Mouse (Mus musculus) bone marrow macrophage, adult 2 months (primary cell): ENCODE measurements around the gene Fam20c. TPM values are rescaled to one million over a fixed set of nuclear protein-coding genes. Genes with fewer than 3 reads are reported as not detected.

Experiments used
- H3K27ac ChIP-seq: 2 replicates; pipeline ENCODE4 v1.5.1; 2012; ENCODE audit warnings: low read depth, low read length; ENCODE audit not compliant: insufficient read depth
- H3K4me1 ChIP-seq: 2 replicates; pipeline ENCODE4 v1.6.1; 2012; ENCODE audit warnings: low read length; ENCODE audit not compliant: control insufficient read depth, insufficient read depth
- H3K4me3 ChIP-seq: 2 replicates; pipeline ENCODE4 v1.5.1; 2012; ENCODE audit warnings: mild to moderate bottlenecking, low read length, moderate library complexity; ENCODE audit not compliant: insufficient read depth
- CTCF ChIP-seq: IDR thresholded peaks from 2 replicates; pipeline ENCODE4 v1.5.1; 2012; ENCODE audit warnings: low read depth, mild to moderate bottlenecking, low read length, moderate library complexity
- POLR2A ChIP-seq: IDR thresholded peaks from 2 replicates; pipeline ENCODE4 v1.6.1; 2012; ENCODE audit warnings: mild to moderate bottlenecking, low read depth, low read length, borderline replicate concordance
- polyA plus RNA-seq: library from polyadenylated mRNA; stranded (reverse); fragments of >200 nt; gene quantifications from 2 replicates; pipeline ENCODE4 v1.2.4, GENCODE M21; 2012; ENCODE audit not compliant: missing spikeins, insufficient read depth, insufficient read length

Gene Fam20c
- polyA plus RNA-seq, 1 experiment: 36.5 TPM

GRCm38 (mm10) chr5:138776346-138776745, 22.0 kb downstream of the Fam20c start:
- H3K27ac ChIP-seq: peak overlapping the region; percentile 84
- TF ChIP-seq CTCF: no peak
- H3K4me3 ChIP-seq: no peak overlapping the region
- peaks cover 59% of the 10 kb centered on the region for H3K4me1 ChIP-seq

- Histone ChIP-seq H3K4me3 (no peak overlapping the region), H3K27ac (no peak overlapping the region), H3K4me1 (peaks cover 52% of the 10 kb centered on the region)
- TF ChIP-seq CTCF (no peak), POLR2A (no peak)
Observed at GRCm38 (mm10) chr5:138778731-138779463, 24.6 kb downstream of the Fam20c start.

GRCm38 (mm10) chr5:138779655-138780054, 25.3 kb downstream of the Fam20c start:
- no peak for TF ChIP-seq POLR2A
- no peak for TF ChIP-seq CTCF
- Histone ChIP-seq H3K4me3 (no peak overlapping the region), H3K27ac (no peak overlapping the region), H3K4me1 (peaks cover 44% of the 10 kb centered on the region)

GRCm38 (mm10) chr5:138782697-138783096, 28.4 kb downstream of the Fam20c start:
- Histone ChIP-seq H3K4me3 (no peak overlapping the region), H3K27ac (no peak overlapping the region), H3K4me1 (peaks cover 14% of the 10 kb centered on the region)
- TF ChIP-seq CTCF: no peak
- no peak for TF ChIP-seq POLR2A

GRCm38 (mm10) chr5:138783181-138783580, 28.9 kb downstream of the Fam20c start:
- no peak overlapping the region for H3K4me3 ChIP-seq
- H3K4me1 ChIP-seq: peaks cover 13% of the 10 kb centered on the region
- no peak overlapping the region for H3K27ac ChIP-seq
- TF ChIP-seq POLR2A (no peak), CTCF (no peak)

- TF ChIP-seq CTCF (no peak), POLR2A (no peak)
- Histone ChIP-seq H3K27ac (no peak overlapping the region), H3K4me3 (no peak overlapping the region), H3K4me1 (no peaks in the 10 kb centered on the region)
Observed at GRCm38 (mm10) chr5:138785986-138786515, 31.7 kb downstream of the Fam20c start.

GRCm38 (mm10) chr5:138787648-138788047, 33.3 kb downstream of the Fam20c start:
- no peak for TF ChIP-seq CTCF
- no peak for TF ChIP-seq POLR2A
- no peak overlapping the region for H3K27ac ChIP-seq
- no peak overlapping the region for H3K4me3 ChIP-seq
- H3K4me1 ChIP-seq: no peaks in the 10 kb centered on the region

- no peak for TF ChIP-seq CTCF
- TF ChIP-seq POLR2A: no peak
- H3K4me3 ChIP-seq: no peak overlapping the region
- no peaks in the 10 kb centered on the region for H3K4me1 ChIP-seq
- no peak overlapping the region for H3K27ac ChIP-seq
Observed at GRCm38 (mm10) chr5:138788481-138789211, 34.3 kb downstream of the Fam20c start.

- H3K4me1 ChIP-seq: no peaks in the 10 kb centered on the region
- H3K27ac ChIP-seq: no peak overlapping the region
- TF ChIP-seq POLR2A: no peak
- TF ChIP-seq CTCF: no peak
- H3K4me3 ChIP-seq: no peak overlapping the region
Observed at GRCm38 (mm10) chr5:138790954-138791480, 36.7 kb downstream of the Fam20c start.

- peaks cover 4% of the 10 kb centered on the region; the same call in 1 of the 2 replicates for H3K4me1 ChIP-seq
- H3K27ac ChIP-seq: no peak overlapping the region
- no peak overlapping the region for H3K4me3 ChIP-seq
- TF ChIP-seq CTCF (no peak), POLR2A (no peak)
Observed at GRCm38 (mm10) chr5:138801588-138802116, 47.3 kb downstream of the Fam20c start.
